Mouse (Mus musculus) CH12.LX (cell line): Measurements from ENCODE around the gene Eif3c. TPM values are rescaled to one million over a fixed set of nuclear protein-coding genes. Genes with fewer than 3 reads are reported as not detected.
A peak's percentile ranks its signal among the peaks of the same experiment; 100 is the strongest.

Experiments
- DNase-seq: peaks from one replicate; pipeline ENCODE4 v3.0.0-alpha.2; 2013; ENCODE audit errors: extremely low read depth
- H3K27ac ChIP-seq: 2 replicates; pipeline ENCODE4 v1.5.1; 2012; ENCODE audit warnings: low read depth, mild to moderate bottlenecking, control low read depth, moderate library complexity; ENCODE audit not compliant: insufficient read depth
- H3K27me3 ChIP-seq: replicated peaks from 2 replicates; pipeline ENCODE3; 2012; ENCODE audit warnings: inconsistent platforms
- H3K36me3 ChIP-seq, 2 experiments: replicated peaks in 1 of 2; 2 replicates each; pipeline versions ENCODE3 to v1.6.1; 2012; ENCODE audit warnings: inconsistent platforms in 1 of 2, low read length in 1 of 2, mild to moderate bottlenecking in 1 of 2, mixed read lengths in 1 of 2, moderate library complexity in 1 of 2; ENCODE audit not compliant: control insufficient read depth in 1 of 2, insufficient read depth in 1 of 2
- H3K4me1 ChIP-seq, 2 experiments: 2 replicates each; pipeline ENCODE4 v1.6.1; 2012; ENCODE audit warnings: inconsistent platforms in 1 of 2, moderate library complexity in 1 of 2; ENCODE audit not compliant: insufficient read depth in 2 of 2, control insufficient read depth in 1 of 2
- H3K4me2 ChIP-seq: 2 replicates; pipeline ENCODE4 v1.6.1; 2012; ENCODE audit warnings: low read depth, mild to moderate bottlenecking, control low read depth; ENCODE audit not compliant: poor library complexity, insufficient read depth, severe bottlenecking
- H3K4me3 ChIP-seq, 3 experiments: fragments of 150-350 bp in 1 of 3; sonication (generic) in 1 of 3; replicated peaks in 1 of 3; 2 replicates each; pipeline versions ENCODE3 to v1.5.1; 2011 to 2012; ENCODE audit warnings: low read depth in 2 of 3, low read length in 2 of 3, mild to moderate bottlenecking in 2 of 3, moderate library complexity in 2 of 3, control low read depth in 1 of 3, improper control_type of control experiment in 1 of 3, inconsistent platforms in 1 of 3, mixed read lengths in 1 of 3; ENCODE audit not compliant: poor library complexity in 1 of 3
- H3K79me2 ChIP-seq: replicated peaks from 2 replicates; pipeline ENCODE4 v1.6.1; 2012; ENCODE audit warnings: mild to moderate bottlenecking, moderate library complexity; ENCODE audit not compliant: control insufficient read depth, poor library complexity, insufficient read depth, severe bottlenecking; ENCODE audit errors: extremely low read depth
- H3K9ac ChIP-seq: 2 replicates; pipeline ENCODE4 v1.6.1; 2012; ENCODE audit warnings: low read depth, mild to moderate bottlenecking, control low read depth, moderate library complexity; ENCODE audit not compliant: insufficient read depth
- H3K9me3 ChIP-seq: replicated peaks from 2 replicates; pipeline ENCODE3; 2012; ENCODE audit warnings: low read length, inconsistent platforms, mixed read lengths
- CHD1 ChIP-seq: IDR thresholded peaks from 2 replicates; pipeline ENCODE4 v1.6.1; 2012; ENCODE audit warnings: low read depth, low read length, improper control_type of control experiment, inconsistent platforms
- E2F4 ChIP-seq: IDR thresholded peaks from 2 replicates; pipeline ENCODE4 v1.6.1; 2011; ENCODE audit warnings: low read depth, low read length, improper control_type of control experiment; ENCODE audit not compliant: insufficient replicate concordance
- ELF1 ChIP-seq: IDR thresholded peaks from 2 replicates; pipeline ENCODE4 v1.6.1; 2014; ENCODE audit warnings: low read depth, mild to moderate bottlenecking, inconsistent platforms, low read length, improper control_type of control experiment
- EP300 ChIP-seq: IDR thresholded peaks from 2 replicates; pipeline ENCODE4 v1.6.1; 2011; ENCODE audit warnings: low read length, improper control_type of control experiment
- GABPA ChIP-seq: IDR thresholded peaks from 2 replicates; pipeline ENCODE4 v1.6.1; 2012; ENCODE audit warnings: low read depth, low read length, improper control_type of control experiment, inconsistent platforms; ENCODE audit not compliant: insufficient replicate concordance
- HCFC1 ChIP-seq: IDR thresholded peaks from 2 replicates; pipeline ENCODE4 v1.6.1; 2012; ENCODE audit warnings: low read depth, mild to moderate bottlenecking, inconsistent platforms, low read length, improper control_type of control experiment
- IRF4 ChIP-seq: IDR thresholded peaks from 2 replicates; pipeline ENCODE4 v1.6.1; 2014; ENCODE audit warnings: low read depth, mild to moderate bottlenecking, inconsistent platforms, low read length, improper control_type of control experiment
- JUND ChIP-seq: conservative IDR thresholded peaks from 2 replicates; pipeline ENCODE4 v1.6.1; 2011; ENCODE audit warnings: low read depth, low read length, improper control_type of control experiment
- MAZ ChIP-seq: IDR thresholded peaks from 2 replicates; pipeline ENCODE4 v1.6.1; 2012; ENCODE audit warnings: low read depth, mild to moderate bottlenecking, inconsistent platforms, low read length, improper control_type of control experiment, moderate library complexity
- MEF2A ChIP-seq: IDR thresholded peaks from 2 replicates; pipeline ENCODE4 v1.6.1; 2014; ENCODE audit warnings: low read depth, mild to moderate bottlenecking, inconsistent platforms, low read length, improper control_type of control experiment, borderline replicate concordance
- MYC ChIP-seq: IDR thresholded peaks from 2 replicates; pipeline ENCODE4 v1.6.1; 2011; ENCODE audit warnings: low read depth, mild to moderate bottlenecking, improper control_type of control experiment, low read length
- NELFE ChIP-seq: IDR thresholded peaks from 2 replicates; pipeline ENCODE4 v1.6.1; 2011; ENCODE audit warnings: low read depth, low read length, improper control_type of control experiment
- POLR2A ChIP-seq: IDR thresholded peaks from 2 replicates; pipeline ENCODE4 v1.6.1; 2011; ENCODE audit warnings: low read depth, mild to moderate bottlenecking, improper control_type of control experiment, low read length
- POLR2AphosphoS2 ChIP-seq: IDR thresholded peaks from 2 replicates; pipeline ENCODE4 v1.6.1; 2011; ENCODE audit warnings: low read depth, low read length, improper control_type of control experiment
- RAD21 ChIP-seq: IDR thresholded peaks from 2 replicates; pipeline ENCODE4 v1.6.1; 2011; ENCODE audit warnings: low read depth, mild to moderate bottlenecking, low read length, improper control_type of control experiment, moderate library complexity
- SIN3A ChIP-seq: IDR thresholded peaks from 2 replicates; pipeline ENCODE4 v1.6.1; 2012; ENCODE audit warnings: low read length, improper control_type of control experiment, inconsistent platforms
- SMC3 ChIP-seq: IDR thresholded peaks from 2 replicates; pipeline ENCODE4 v1.6.1; 2011; ENCODE audit warnings: low read depth, low read length, improper control_type of control experiment
- TBP ChIP-seq: conservative IDR thresholded peaks from 2 replicates; pipeline ENCODE4 v1.6.1; 2011; ENCODE audit warnings: low read depth, low read length, improper control_type of control experiment
- TCF12 ChIP-seq: IDR thresholded peaks from 2 replicates; pipeline ENCODE4 v1.6.1; 2014; ENCODE audit warnings: low read depth, mild to moderate bottlenecking, inconsistent platforms, low read length, improper control_type of control experiment
- USF1 ChIP-seq: IDR thresholded peaks from 2 replicates; pipeline ENCODE4 v1.6.1; 2014; ENCODE audit warnings: low read depth, mild to moderate bottlenecking, inconsistent platforms, low read length, improper control_type of control experiment
- ZNF384 ChIP-seq: IDR thresholded peaks from 2 replicates; pipeline ENCODE4 v1.6.1; 2012; ENCODE audit warnings: low read depth, low read length, improper control_type of control experiment, inconsistent platforms
- dilution Hi-C: fragments of 300-500 bp; cut with MboI; formaldehyde crosslinking; loops from 2 replicates; pipeline ENCODE4 v1.14.3; 2020; ENCODE audit warnings: low sequenced_read_pairs; ENCODE audit not compliant: extremely low pct_unique_long_range_greater_than_20kb, extremely low pct_ligation_motif_present
- in situ Hi-C: fragments of 300-500 bp; cut with MboI; formaldehyde crosslinking; loops from 3 replicates; pipeline ENCODE4 v1.14.3; 2019; ENCODE audit warnings: low sequenced_read_pairs, low pct_ligation_motif_present, low pct_unique_long_range_greater_than_20kb, mixed read lengths
- polyA plus RNA-seq: library from polyadenylated mRNA; unstranded; fragments of >175 nt; gene quantifications from 2 replicates; pipeline ENCODE4 v1.2.1, GENCODE M21; 2012; ENCODE audit warnings: low read depth; ENCODE audit not compliant: insufficient read length
- total RNA-seq, 2 experiments: library from RNA; depleted of rRNA; stranded (reverse); fragments of 300-350 nt in 1 of 2; fragments of >200 nt in 1 of 2; gene quantifications; 2 replicates each; pipeline ENCODE4 v1.2.3; 2012 to 2014

The Eif3c gene
- total and polyA plus RNA-seq, 3 experiments = 202 to 348 (median 276) TPM

DNA sequence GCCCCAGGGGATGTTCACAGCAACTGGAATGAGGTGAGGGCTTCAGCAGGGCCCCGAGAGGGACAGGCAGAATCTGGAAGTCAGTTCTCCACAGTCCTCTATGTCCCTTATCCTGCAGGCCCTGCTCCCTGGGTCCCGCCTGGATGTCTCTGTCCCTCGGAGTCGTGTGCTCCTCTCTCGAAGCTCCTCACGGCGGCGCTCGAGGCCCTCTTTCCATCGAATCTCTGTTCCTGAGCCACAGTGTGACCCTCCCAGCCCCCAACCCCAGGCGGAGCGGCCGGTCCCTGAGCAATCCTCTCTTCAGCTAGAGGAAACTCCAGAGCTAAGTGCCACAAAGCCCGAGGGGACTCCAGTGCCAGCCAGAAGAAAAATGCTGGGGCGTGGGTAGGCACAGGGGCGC lies 21.6 kb upstream of the Eif3c start:
- dilution Hi-C loops = no loop called here
- H3K9me3 ChIP-seq = no peaks in the 10 kb centered on the region
- no peak for DNase-seq
- no peak overlapping the region for H3K9ac ChIP-seq
- peaks cover 9 to 29% of the 10 kb centered on the region in 2 experiments; a peak in 3 of 4 replicates for H3K4me1 ChIP-seq
- H3K27ac ChIP-seq = no peak overlapping the region
- no peak overlapping the region for H3K4me2 ChIP-seq
- no peak overlapping the region for H3K4me3 ChIP-seq
- in situ Hi-C loops = no loop called here
- no peaks in the 10 kb centered on the region for H3K79me2 ChIP-seq
- TF ChIP-seq SMC3 (0 out of 2 replicates have a peak, but pooled peaks have one; percentile 9), POLR2A (no peak), RAD21 (peak; percentile 14)
- TF ChIP-seq, all 38 proteins: peak for 2
- peaks cover 2% of the 10 kb centered on the region for H3K27me3 ChIP-seq
- peaks cover 0 to 14% of the 10 kb centered on the region in 2 experiments for H3K36me3 ChIP-seq

DNA sequence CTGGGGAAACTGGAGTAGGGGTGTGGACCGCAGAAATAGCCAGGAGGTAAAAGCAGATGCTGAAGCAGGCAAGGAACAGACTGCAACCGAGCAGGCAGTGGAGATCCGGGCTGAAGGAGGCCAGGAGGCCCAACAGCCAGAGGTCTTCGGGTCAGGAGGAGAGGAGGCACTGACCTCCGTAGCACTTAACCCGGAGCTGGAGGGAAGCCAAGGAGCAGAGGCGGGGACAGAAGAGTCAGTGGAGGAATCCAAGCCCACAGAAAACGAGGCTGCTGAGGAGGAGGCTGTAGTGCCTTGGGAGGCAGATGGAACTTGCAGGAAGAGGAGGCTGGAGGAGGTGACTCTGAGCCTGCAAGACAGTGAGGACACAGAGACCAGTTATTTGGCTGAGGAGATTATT lies 20.6 kb upstream of the Eif3c start:
- H3K9ac ChIP-seq = no peak overlapping the region
- in situ Hi-C loops = no loop called here
- dilution Hi-C loops = no loop called here
- H3K36me3 ChIP-seq = peaks cover 0 to 19% of the 10 kb centered on the region in 2 experiments
- no peaks in the 10 kb centered on the region for H3K9me3 ChIP-seq
- no peak for TF ChIP-seq POLR2AphosphoS2
- no peak for TF ChIP-seq JUND
- TF ChIP-seq IRF4 = no peak
- TF ChIP-seq E2F4 = no peak
- no peak for TF ChIP-seq MAZ
- TF ChIP-seq ELF1 = no peak
- no peak for TF ChIP-seq POLR2A
- TF ChIP-seq GABPA = no peak
- no peak for TF ChIP-seq SMC3
- no peak for TF ChIP-seq ZNF384
- TF ChIP-seq TCF12 = no peak
- no peak for TF ChIP-seq HCFC1
- TF ChIP-seq EP300 = no peak
- no peak for TF ChIP-seq MEF2A
- no peak for TF ChIP-seq NELFE
- no peak for TF ChIP-seq USF1
- no peak for TF ChIP-seq MYC
- no peak for TF ChIP-seq SIN3A
- TF ChIP-seq CHD1 = no peak
- TF ChIP-seq TBP = no peak
- H3K27me3 ChIP-seq = no peaks in the 10 kb centered on the region
- no peak overlapping the region for H3K4me3 ChIP-seq
- H3K27ac ChIP-seq = no peak overlapping the region
- no peaks in the 10 kb centered on the region for H3K79me2 ChIP-seq
- DNase-seq = no peak
- no peak overlapping the region for H3K4me2 ChIP-seq
- H3K4me1 ChIP-seq = peaks cover 9 to 36% of the 10 kb centered on the region in 2 experiments; a peak in 3 of 4 replicates
